Mouse (Mus musculus) forebrain, embryonic 15.5 days (tissue): Measurements from ENCODE around the gene Kcnj4. TPM values are rescaled to one million over a fixed set of nuclear protein-coding genes. Genes with fewer than 3 reads are reported as not detected.

ENCODE experiments used
- microRNA-seq: library from miRNA; unstranded; fragments of <30 nt; microRNA quantifications from one replicate; pipeline ENCODE4, GENCODE M21; 2016
- polyA plus RNA-seq: library from polyadenylated mRNA; unstranded; fragments of >200 nt; fragmentation: Nextera tagmentation; extraction: Ambion mirVana; gene quantifications from 2 replicates; pipeline ENCODE4 v1.2.1, GENCODE M21; 2015

The Kcnj4 gene
- polyA plus RNA-seq, 1 experiment from 2014 or later = 0.20 TPM

Small RNA genes within 50 kb of the gene (microRNA-seq; reads per million reads assigned to microRNA genes)
- not detected for gene Gm44302

Other genes with a start within 250 kb of the Kcnj4 start
- gene Baiap2l2, start 219.7 kb downstream of the Kcnj4 start, polyA plus RNA-seq = 1.9 and 3.6 TPM in 2 replicates
- gene Pla2g6, start 176.9 kb downstream of the Kcnj4 start, polyA plus RNA-seq = 25.8 and 29.5 TPM in 2 replicates
- 0.79 and 0.97 TPM in 2 replicates for gene Maff, start 158.6 kb downstream of the Kcnj4 start, polyA plus RNA-seq
- gene Tmem184b, start 101.7 kb downstream of the Kcnj4 start, polyA plus RNA-seq = 37.5 and 40.8 TPM in 2 replicates
- gene Csnk1e, start 49.7 kb downstream of the Kcnj4 start, polyA plus RNA-seq = 316 and 323 TPM in 2 replicates
- 5.1 and 5.3 TPM in 2 replicates for gene Kdelr3, start 11.2 kb upstream of the Kcnj4 start, polyA plus RNA-seq
- gene Ddx17, start 41.5 kb upstream of the Kcnj4 start, polyA plus RNA-seq = 60.1 and 63.7 TPM in 2 replicates
- gene Dmc1, start 99.9 kb upstream of the Kcnj4 start, polyA plus RNA-seq = 0.59 and 0.67 TPM in 2 replicates
- 4.7 and 5.2 TPM in 2 replicates for gene Fam227a, start 153.7 kb upstream of the Kcnj4 start, polyA plus RNA-seq
- 116 and 124 TPM in 2 replicates for gene Cby1, start 154.0 kb upstream of the Kcnj4 start, polyA plus RNA-seq
- 264 and 266 TPM in 2 replicates for gene Tomm22, start 165.6 kb upstream of the Kcnj4 start, polyA plus RNA-seq
- 23.3 and 26.8 TPM in 2 replicates for gene Josd1, start 182.7 kb upstream of the Kcnj4 start, polyA plus RNA-seq
- 53.9 and 58.0 TPM in 2 replicates for gene Gtpbp1, start 185.6 kb upstream of the Kcnj4 start, polyA plus RNA-seq
- 10.5 and 11.6 TPM in 2 replicates for gene Sun2, start 237.3 kb upstream of the Kcnj4 start, polyA plus RNA-seq